Mouse (Mus musculus) layer of hippocampus, postnatal 10 days (tissue): ENCODE measurements around the gene Ahcyl2. TPM values are rescaled to one million over a fixed set of nuclear protein-coding genes. Genes with fewer than 3 reads are reported as not detected.

Source experiments
- DNase-seq, 2 experiments: peaks; one replicate each; pipeline ENCODE4 v3.0.0; 2021; ENCODE audit warnings: low spot score in 2 of 2
- total RNA-seq, 2 experiments: library from RNA; stranded (reverse); gene quantifications; 2 replicates each; pipeline ENCODE4 v1.2.3; 2021

Ahcyl2 gene
- total RNA-seq, 2 experiments from 2014 or later = 94.4 to 121 TPM

DNA sequence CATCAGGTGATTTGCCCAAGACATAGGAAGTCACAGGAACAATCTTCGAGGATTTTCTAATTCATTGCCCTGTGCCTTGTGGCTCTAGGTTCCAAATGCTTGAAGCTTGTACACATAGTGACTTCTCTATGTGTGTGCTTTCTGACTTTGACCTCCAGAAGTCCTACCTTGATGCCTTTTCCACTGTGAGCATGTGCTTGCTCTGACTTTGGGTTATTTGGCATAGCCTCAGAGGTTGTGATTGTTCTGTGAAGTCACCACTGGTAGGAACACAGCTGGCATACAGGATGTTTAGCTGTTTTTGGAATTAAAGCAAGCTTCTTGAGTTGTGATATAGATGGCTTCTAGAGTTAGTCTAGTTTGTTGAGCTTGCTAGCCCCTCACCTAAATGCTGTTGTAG lies 82.3 kb downstream of the Ahcyl2 start:
- no peak for DNase-seq

DNA sequence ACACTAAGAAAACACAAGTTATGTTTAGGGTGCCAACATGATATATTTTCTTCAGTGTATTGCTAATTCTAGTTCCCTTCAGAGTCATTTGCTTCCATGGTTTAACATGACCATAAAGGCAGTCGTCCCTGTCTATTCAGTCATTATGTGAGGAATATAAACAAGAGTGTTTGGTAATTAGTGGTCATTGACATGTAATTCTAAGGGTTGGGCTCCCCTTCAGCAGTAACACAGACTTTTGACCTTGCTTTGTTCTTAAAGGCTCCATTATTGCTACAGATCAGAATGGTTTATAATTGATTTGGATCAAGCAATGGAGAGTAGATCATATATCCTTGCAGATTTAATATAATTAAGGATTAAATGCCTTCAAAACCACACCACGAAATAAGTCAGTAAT lies 82.9 kb downstream of the Ahcyl2 start:
- DNase-seq = no peak

DNA sequence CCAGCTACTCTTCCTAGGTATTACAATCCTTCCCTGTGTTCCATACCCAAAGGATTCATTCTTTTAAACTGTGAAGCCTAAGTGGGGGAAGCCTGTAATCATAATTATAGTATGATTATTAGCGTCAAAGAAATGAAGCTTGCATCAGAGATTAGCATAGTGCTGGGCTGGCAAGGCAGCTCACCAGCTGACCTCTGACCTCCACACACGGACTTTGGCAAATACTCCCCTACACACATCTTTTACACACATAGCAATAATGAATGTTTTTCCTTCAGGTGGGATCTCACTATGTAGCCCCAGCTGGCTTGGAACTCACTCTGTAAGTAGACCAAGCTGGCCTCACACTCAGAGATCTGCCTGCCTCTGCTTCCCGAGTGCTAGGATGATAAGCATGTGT lies 84.1 kb downstream of the Ahcyl2 start:
- DNase-seq = no peak

DNA sequence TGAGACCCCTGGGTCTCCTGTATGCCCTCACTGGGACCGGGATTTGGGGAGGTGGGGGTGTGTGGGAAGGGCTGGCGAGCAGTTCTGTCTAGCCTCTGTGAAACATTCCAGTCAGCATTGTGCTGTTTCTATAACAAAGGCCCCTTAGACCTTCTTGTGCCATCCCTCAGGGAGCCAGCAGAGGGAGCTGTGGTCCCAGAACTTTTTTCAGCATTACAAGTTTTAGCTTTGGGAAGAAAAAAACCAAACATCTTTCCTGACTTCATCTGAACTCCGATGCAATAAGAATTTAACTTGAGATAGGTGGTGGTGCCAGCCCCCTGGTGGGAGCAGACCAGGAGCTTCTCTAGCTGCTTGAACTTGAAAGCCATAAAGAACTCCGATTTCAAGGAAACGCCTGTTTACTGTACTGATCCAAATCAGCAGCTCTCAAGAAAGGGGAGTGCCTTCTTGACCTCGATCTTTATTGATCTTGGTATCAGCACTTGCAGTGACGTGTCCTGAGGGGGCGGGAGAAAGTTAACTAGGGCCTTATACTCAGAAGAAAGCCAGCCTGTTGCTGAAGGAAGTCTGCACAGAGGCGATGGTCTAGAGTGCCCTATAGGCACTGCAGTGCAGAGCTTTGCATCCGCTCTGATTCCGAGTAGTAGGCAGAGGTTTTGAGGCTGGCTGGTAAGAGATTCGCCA lies 85.5 kb downstream of the Ahcyl2 start:
- peak; percentile 89 for DNase-seq

DNA sequence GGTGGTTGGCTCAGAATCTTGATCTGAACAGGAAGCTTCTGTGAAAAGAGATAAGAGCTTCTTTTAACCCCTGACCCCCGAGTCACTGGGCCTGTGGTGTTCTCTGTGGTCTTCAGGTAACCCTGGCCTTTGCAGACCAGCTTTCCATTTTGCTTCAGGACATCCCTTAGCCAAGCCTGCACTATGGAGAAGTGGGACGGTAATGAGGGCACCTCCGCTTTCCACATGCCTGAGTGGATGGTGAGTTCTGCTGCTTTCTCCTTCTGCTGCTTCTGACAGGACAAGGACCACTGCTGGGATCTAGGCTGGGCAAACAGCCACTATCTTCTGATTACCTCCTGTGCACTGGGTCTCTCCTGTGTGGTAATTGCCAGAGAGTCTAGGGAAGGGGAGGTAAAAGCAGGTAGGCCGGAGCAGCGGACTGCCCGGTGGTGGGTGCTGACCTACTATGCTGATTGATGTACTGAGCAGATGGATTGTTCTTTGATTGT lies 86.1 kb downstream of the Ahcyl2 start:
- DNase-seq = no peak

DNA sequence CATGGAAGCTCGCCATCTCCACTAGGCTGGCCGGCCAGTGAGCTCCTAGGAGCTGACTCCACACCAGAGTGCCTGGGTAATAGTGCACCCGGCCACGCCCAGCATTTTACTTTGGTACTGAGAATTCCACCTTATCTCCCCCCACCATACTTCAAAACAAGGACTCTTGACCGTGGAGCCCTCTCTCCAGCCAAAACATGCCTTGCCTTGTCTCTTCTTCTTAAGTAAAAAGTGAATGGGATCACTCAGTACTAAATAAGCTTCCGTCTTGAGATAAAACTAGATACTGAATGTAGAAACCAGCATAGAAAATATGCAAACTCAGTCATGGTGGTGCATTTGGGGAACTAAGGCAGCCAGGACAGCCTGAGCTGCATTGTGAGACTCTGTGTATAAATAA lies 90.8 kb downstream of the Ahcyl2 start:
- no peak for DNase-seq

DNA sequence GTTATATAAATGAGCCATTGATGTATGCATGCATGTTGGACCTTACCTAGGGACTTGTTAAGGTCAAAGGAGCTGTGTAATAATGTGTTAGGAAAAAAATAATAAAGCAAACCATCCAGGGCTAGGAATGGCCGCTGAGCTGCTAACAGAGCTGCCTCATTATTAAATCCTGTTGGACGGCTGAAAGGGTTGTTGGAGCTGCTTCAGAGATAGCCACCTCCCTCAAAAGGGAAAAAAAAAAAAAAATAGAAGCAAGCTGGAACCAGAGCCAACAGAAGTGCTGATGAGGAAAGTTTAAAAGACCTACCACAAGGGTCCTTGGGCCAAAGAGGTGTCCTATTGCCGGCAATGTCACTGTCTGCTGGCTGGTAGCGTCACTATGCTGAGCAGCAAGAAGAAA lies 91.5 kb downstream of the Ahcyl2 start:
- DNase-seq = no peak

DNA sequence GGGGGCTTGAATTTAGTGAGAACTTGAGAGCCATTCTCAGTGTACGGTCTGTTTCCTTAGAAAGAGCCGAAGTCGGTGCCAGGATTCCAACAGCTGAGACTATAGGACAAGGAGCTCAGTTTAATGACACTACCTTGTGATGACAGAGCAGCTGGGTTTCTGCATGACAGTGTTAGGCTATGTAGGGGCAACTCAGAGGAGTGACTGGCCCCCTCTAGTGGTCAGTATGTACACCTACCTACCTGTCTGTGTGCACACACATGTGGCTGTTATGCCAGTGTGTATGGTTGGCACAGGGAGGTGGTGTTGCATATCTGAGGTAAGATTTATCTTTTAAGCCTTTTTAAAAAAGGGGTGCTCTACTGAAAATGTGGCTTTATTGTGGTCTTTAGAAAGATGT lies 92.4 kb downstream of the Ahcyl2 start:
- no peak for DNase-seq

DNA sequence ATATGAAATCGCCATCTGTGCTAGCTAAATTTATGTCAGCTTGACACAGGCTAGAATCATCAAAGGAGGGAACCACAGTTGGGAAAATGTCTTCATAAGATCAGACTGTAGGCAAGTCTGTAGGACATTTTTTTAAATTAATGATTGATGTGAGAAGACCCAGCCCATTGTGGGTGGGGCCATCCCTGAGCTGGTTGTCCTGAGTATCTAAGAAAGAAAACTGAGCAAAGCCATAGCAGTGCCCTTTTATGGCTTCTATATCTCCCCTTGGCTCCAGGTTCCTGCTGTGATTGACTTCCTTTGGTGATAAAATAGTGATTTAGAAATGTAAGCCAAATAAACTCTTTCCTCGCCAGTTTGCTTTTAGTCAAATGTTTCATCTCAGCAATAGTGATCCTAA lies 97.1 kb downstream of the Ahcyl2 start:
- DNase-seq = no peak

DNA sequence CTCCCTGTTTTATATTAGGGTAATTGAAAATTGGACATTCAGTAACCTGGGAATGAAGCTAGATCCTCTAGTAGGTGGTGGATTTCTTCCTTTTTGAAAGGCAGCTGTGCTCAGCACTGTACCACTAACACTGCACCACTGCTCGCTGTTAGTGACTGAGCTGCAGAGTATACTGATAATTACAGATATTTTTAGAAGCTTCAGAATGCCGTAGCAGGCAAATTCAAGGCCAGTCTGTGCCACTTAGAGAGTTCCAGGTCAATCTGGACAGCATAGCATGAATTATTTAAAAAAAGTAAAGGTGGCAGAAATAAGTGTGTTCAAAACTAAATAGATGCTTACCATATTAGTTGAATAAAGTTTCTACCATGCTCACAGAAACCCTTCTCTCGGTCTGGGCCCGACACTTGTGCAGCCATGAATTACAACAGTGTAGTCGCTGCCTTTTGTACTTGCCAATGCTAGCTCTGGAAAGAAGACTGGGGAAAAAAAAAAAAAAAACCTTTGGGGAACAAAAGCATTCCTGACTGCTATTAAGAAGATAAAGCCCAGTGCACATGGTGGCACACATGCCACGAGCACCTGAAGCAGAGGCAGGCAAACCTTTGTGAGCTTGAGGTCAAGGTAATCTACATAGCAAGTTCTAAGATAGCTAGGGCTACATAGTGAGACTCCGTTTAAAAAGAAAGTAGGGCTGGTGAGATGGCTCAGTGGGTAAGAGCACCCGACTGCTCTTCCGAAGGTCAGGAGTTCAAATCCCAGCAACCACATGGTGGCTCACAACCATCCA lies 99.3 kb downstream of the Ahcyl2 start:
- DNase-seq = no peak

DNA sequence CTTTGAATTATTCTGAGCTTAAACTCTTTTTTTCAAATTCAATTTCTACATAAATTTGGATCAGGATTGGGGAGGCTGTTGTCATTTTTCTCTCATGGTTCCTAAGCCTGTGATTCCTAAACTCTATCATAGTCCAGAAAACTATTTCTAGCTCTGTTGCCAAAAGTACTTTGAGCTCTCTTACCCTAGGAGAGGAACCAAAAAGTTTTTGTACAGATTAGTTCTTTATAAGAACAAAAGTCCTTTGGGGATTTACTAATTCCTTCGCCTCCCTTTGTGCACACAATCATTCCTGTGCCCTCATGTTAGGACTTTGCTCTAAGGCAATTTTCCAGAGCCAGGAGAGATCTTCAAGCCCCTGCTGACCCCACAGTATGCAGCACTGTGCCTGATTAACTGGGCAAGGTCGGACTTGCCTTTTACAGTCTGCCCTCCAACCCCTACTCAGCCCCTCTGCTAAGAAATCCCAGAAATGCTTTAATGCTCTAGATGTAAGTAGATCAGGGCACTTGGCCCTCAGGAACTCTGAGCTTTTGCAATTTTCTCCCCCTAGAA lies 100.6 kb downstream of the Ahcyl2 start:
- no peak for DNase-seq

DNA sequence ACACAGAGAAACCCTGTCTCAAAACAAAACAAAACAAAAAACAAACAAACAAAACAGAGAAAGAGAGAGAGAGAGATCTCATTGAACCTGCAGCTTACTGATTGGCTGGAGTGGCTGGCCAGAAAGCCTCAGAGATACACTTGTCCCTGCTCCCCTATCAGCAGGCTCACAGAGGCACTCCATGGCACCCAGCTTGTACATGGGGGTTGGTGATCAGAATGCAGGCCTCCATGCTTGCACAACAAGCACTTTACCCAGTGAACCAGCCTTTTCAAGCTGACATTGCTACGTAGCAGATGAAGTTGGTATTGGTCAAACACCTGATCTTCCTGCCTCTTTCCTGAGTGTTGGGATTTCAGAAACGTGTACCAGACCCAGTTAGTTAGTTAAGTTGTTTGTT lies 105.8 kb downstream of the Ahcyl2 start:
- DNase-seq = no peak

DNA sequence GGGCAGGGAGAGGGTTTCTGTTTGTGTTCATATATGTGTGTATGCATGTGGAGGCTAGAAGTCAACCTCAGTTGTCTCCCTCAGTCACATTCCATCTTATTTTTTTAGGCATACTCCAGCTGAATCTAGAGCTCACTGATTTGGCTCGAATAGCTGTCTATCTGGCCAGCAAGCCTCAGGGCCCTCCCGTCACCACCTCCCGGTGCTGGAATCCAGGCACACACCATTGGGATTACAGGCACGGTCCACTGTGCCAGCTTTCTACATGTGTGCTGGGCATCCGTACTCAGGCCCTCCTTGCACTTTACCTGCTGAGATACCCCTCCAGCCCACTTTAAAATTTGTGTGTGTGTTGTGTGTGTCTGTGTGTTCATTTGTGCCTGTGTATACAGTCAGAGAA lies 107.8 kb downstream of the Ahcyl2 start:
- no peak for DNase-seq

DNA sequence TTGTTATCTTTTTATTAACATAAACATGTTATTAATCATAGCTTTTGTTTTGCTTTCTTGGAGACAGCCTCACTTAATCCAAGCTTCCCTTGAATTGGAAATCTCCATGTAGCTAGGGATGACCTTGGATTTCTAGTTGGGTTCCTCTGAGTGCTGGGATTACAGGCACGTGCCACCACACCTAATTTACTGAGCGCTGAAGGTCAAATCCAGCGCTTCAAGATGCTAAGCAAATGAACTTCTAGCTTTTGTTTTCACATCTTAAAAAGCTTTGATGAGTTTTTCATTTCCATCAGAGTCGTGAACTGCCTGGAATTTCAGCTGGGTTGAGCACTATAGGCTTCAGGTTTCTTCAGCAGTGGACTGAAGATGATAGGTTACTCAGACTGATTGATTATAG lies 109.0 kb downstream of the Ahcyl2 start:
- no peak for DNase-seq

DNA sequence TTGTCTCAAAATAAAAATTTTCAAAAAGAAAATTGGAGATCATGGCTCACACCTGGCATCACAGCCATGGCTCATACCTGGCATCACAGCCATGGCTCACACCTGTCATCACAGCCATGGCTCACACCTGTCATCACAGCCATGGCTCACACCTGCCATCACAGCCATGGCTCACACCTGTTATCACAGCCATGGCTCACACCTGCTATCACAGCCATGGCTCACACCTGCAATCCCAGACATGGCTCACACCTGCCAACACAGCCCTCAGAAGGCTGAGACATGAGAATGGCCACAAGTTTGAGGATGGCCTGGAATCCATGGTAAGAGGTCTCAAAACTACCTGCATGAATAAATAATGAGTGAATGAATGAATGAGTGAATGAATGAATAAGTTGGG lies 111.8 kb downstream of the Ahcyl2 start:
- no peak for DNase-seq

DNA sequence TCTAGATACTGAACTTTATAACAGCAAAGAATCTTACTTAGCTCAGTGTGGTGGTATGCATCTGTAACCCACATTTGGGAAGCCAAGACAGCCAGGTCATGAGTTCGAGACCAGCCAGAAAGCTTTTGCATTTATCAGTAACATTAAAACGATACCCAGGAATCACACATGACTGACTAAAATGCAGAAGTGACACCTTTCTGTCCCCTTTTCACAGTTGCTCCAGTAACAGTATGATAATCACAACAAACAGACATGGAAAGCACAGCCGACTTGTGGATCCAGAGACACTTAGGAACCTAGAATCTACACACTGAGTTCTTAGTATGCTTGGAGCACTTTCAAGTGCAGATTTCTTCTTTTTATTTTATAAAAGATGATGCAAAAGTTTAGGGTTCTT lies 113.0 kb downstream of the Ahcyl2 start:
- no peak for DNase-seq

DNA sequence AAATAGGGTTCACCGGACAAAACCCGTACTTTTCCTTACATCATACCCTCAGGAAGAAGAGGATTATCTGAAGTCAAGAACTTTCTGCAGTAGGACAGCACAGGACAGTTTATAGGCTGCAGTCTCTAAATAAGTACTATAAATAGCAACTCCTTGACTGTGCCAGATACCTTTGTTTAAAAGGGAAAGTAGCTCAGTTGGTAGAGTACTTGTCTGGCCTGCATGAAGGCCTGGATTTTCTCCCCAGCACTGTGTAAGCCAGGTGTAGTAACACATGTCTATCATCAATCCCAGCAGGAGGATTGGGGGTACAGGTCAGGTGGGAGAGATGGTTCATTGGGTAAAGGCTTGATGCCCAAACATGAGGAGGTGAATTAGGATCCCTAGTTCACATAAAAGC lies 114.1 kb downstream of the Ahcyl2 start:
- DNase-seq = no peak

DNA sequence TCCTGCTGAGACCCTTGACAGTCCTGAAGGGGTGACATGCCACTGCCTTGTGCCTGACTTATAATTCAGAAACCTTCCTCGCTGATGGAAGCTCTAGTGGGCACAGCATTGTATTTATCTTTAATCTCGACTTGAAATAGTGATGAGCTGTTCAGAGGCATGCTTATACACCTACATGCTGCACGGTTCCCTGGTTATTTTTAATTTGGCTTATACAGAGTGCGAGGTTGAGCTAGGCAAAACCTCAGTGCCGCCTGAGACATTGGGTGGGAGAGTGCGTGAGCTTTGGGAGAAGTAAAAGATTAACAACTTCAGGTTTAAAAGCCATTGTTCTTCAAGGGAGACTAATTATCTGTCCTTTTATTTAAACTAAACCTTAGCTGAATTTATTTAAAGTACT lies 115.1 kb downstream of the Ahcyl2 start:
- no peak for DNase-seq

DNA sequence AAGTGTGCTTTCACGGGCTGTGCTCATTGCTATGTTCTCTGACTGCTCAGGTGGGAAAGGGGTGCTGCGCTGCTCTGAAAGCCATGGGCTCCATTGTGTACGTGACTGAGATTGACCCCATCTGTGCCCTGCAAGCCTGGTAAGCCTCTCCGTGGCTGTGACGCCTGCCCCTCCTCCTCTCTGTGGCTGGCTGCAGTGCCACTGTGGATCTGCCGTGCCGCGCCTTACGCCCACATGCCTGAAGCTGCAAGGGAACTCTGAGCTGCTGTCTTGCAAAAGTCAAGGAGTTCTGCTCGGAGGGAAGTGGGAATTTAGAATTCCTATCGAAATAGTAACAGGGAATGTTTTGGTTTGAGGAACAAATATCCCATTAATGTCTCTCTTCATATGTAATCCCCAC lies 123.3 kb downstream of the Ahcyl2 start:
- no peak for DNase-seq

DNA sequence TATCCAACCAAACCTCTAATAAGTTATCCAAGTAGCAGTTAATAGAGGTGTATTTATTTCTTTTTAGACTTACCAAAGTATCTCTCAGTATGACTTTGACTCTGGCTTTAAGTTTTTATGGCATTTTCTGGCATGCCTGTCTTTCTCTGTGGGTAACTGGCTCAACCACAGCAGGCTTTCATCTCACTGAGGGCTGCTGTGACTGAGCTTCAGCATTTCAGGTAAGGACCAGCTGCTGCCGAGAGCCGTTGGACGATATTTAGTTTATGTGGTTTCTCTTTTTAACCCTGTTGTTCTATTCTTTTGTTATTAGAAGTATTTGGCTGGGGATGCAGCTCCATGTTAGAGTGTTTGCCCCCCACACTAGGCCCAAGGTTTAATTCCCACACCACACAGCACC lies 129.2 kb downstream of the Ahcyl2 start:
- no peak for DNase-seq

DNA sequence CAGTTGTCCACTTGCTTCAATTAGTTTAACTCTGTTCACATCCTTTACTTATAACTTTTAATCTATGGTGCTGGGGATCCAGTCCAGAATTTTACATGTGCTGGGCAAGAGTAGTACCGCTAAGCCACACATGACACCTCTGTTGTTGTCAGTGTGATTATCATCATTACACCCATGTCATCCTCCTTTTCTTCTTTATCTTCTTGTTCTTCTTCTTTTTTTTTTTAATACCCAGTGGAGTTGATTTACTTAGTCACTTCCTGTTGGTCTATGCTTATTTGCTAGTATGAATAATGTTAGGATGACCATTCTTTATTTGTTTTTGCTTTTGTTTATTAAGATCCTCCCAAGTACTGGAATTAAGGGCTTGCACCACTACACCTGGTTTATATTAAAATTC lies 133.6 kb downstream of the Ahcyl2 start:
- no peak for DNase-seq

DNA sequence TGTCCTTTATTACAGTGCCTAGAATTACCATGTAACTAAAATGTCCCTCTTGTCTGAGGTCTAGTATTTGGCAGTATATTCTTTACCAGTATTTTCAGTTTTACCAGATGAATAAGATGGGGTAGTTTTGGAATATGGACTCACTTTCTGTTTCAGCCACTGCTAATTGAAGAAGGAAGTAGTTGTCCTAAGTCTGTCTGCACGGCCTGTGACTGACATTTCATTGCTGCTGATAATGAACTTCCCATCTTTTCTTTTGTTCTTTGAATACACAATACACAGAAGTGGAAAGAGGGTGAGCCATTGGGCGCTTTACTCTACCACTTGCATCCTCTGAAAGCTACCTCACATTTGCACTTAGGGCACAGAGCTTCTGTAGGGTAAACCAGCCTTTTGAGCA lies 134.4 kb downstream of the Ahcyl2 start:
- DNase-seq = no peak
